Mouse (Mus musculus) WW6 (cell line): ENCODE results near the gene 4933430I17Rik.
A peak's percentile ranks its signal among the peaks of the same experiment; 100 is the strongest.
"Not testable (repeated sequence)": the region's sequence is repeated elsewhere in the genome, so short reads cannot be mapped to it uniquely, and the experiment has no call there.

Experiments used
- DNase-seq: peaks from one replicate; pipeline ENCODE4 v3.0.0-alpha.2; 2013; ENCODE audit warnings: low read depth, low spot score

Gene 4933430I17Rik

DNA sequence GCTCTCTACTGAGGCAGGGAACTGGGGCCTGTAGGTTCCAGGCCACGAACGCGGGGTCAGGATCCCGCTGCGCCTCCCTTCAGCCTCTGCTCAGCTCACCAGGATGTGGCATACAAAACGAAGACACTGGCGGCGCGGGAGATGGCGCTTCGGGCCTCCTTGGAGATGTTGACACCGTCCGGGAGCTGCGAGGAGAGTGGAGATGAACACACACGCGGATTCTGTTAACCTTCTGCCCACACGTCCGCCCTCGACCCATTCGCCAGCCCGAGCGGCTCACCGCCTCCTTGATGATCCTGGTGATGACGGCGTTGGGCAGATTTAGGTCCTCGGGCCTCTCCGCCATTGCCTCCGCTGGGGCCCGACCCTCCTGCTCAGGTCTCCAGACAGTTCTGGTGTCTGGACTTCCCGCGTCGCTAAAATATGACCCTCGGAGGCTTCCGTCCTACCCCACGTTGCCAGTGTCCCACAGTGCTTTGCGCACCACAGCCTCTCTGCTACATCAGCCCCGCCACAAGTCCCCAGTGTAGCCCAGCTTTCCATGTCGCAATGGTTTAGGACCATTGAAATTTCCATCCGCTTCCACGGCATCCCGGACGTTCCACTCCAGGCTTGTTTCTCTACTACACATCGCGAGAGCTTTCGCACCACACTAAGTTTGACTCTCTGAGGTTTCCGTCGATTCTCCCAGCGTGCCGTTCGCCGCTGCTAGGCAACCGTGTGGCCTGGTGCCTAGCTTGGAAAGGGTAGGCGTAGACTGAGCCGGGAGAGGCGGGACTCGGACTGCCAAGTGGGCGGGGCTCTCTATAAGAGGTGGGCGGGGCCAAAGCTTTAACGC lies at the start of gene 4933430I17Rik, which contains the start of gene Pole3:
4933430I17Rik (plus strand) TSS at position 719 of the 838 bp plus-strand sequence.
Pole3 (minus strand) TSS at position 418 of the 838 bp plus-strand sequence.
- DNase-seq = peak; percentile 97

GRCm38 (mm10) chr4:62475793-62476192 lies 49.4 kb upstream of the 4933430I17Rik start:
- no peak for DNase-seq

GRCm38 (mm10) chr4:62477542-62478244 lies 47.5 kb upstream of the 4933430I17Rik start:
- no peak for DNase-seq

DNA sequence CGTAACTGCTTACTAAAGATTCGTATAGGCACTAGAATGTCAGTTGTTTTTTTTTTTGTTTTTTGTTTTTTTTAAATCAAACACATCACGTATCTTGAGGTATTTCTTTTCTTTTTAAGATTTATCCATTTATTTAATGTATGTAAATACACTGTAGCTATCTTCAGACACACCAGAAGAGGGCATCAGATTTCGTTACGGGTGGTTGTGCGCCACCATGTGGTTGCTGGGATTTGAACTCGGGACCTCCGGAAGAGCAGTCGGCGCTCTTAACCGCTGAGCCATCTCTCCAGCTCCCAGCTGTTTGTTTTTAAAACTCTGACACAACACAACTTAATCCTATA lies 45.6 kb upstream of the 4933430I17Rik start:
- DNase-seq = not testable (repeated sequence)

- DNase-seq = peak; percentile 66
Observed at GRCm38 (mm10) chr4:62479937-62480708, 45.0 kb upstream of the 4933430I17Rik start, which contains the start of gene Bspry. Bspry (plus strand) TSS chr4:62480053.

DNA sequence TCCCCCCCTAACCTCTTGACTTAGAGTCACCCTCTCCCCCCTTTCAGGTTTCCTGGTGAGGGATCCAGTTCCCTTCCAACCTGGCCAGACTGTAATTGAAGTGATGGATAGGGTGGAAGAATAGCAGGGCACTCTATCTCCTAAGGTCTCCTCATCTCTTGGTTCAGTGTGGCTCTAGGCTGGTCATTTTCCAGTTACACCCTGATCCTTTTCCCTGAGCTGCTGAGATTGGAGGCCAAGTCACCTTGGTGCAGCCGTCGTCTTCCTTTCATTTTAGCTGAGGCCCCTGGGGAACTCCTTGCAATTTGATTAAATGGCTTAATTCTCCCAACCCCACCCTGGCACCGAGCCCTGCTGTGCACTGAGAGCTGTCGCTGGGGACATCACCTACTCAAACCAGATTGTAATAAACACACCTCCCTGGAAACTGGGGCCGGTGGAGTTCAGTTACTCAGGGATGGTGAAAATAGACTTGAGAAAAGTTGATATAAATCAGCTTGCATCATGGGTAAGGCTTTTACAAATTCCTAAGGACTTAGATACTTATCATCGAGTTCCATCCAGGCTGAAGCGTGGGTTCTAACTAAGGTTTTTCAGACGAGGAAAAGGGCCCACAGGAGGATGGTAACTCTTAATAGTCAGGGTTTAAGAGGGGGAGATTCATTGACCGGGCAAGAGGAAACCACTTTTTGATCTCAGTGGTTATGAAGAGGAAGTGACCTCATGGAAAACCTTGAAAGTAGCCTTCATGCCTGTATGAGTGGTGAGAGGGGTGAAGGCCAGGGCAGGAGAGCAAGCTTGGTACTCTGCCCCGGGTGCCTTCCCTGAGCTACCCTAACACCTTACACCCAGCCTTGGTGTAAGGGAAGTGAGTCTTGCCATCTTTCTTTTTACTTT lies 44.2 kb upstream of the 4933430I17Rik start:
- DNase-seq = no peak

DNA sequence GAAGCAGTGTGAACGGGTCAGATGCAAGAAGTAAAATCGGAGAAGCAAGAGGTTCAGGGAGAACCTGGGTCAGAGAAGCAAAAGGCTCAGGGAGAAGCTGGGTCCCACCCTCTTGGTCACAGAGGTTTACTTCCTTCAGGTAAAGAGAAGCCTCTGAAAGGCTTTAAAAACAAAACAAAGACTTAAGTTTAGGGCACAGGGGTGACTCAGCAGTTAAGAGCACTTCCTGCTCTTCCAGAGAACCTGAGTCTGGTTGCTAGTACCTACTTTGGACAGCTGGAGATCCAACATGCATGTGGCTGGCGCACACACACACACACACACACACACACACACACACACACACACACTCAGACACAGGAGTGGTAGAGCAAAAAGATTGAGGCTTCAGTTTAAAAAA lies 40.2 kb upstream of the 4933430I17Rik start:
- DNase-seq = no peak

DNA sequence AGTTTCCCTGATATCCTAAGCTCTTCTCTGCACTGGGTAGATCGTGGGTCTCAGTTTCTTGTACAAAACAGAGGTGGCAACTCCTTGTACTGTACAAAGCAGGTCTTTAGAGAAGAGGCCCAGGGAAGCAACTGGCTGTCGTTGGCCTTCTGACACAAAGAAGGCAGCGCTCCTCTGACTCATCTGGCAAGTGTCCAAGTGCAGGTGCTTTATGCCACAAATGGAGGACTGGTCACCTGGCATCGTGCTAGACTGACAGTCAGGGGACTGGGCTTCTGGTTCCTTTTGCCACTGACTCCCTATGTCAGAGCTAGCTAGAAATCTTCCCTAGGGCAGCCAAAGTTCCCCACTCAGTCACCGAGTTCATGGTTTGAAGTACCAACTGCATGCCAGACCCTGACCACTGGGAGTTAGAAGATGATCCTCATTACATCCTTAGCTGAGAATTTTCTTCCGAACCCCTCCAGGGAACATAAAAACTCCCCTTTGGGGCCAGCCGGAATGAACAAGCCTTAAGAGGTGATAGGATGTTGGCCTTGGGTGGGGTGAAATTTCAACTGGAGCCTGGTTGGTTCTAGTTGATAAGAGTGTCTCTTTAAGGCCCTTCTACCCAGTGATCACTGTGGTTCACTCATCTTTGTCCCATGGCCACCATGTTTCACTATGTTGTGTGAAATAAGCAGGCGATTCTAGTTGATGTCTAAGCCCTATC lies 39.6 kb upstream of the 4933430I17Rik start:
- no peak for DNase-seq

- DNase-seq = no peak
Observed at GRCm38 (mm10) chr4:62486162-62486696, 38.9 kb upstream of the 4933430I17Rik start.

DNA sequence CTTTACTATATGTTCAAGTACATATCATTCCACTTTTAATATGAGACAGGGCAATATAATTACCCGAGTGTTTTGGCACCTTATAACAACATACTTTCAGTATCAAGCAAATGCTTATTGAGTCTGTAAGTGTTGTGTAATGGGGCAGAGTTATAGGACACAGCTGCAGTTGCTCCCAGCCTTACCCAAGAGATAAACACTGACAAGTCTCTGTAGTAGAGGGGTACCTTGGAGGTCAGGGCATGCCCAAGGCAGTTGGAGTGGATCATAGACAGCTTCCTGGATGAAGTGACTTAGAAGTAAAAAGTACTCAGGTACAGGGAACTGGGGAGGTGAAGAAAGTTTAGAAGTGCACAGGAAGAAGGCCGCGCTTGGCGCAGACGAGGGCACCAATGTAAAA lies 38.0 kb upstream of the 4933430I17Rik start:
- DNase-seq = no peak

- DNase-seq = no peak
Observed at GRCm38 (mm10) chr4:62487914-62488313, 37.3 kb upstream of the 4933430I17Rik start.

- DNase-seq = no peak
Observed at GRCm38 (mm10) chr4:62492682-62493081, 32.5 kb upstream of the 4933430I17Rik start.

DNA sequence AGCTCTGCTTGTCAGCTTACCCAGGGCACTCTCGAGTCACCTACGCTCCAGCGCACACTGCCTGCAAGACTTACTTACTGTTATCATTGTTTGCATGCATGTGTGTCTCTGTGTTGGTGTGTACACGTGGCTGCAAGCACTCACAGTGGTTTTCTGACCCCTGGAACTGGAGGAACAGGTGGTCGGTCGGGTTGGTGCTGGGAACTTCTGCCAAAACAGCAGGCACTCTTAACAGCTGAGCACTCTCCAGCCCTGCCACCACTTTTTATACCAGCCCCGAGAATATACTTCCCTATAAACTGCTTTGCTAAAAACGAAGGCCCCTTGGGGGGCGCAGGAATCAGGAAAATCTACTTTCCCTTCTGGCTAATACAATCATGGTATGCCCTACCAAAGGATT lies 30.9 kb upstream of the 4933430I17Rik start:
- DNase-seq = no peak

GRCm38 (mm10) chr4:62495946-62496345 lies 29.2 kb upstream of the 4933430I17Rik start:
- DNase-seq = no peak

GRCm38 (mm10) chr4:62496815-62497214 lies 28.4 kb upstream of the 4933430I17Rik start:
- no peak for DNase-seq

DNA sequence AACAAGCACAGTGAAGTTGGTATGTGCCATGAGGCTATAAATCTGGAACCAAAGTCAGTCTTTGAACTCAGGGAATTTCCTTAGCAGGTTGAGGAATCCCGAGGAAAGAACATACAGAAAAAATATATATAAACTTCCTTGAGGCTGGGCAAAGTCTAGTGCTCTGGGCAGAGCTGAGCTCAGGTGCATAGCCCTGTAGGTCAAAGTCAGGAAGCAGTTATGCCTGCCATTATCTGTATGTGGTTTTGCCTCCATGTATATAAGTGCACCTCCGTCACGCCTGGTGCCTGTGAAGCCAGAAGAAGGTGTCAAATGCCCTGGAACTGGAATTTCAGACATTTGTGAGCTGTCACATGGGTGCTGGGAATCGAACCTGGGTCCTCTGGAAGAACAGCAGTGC lies 24.4 kb upstream of the 4933430I17Rik start:
- no peak for DNase-seq

- no peak for DNase-seq
Observed at GRCm38 (mm10) chr4:62501534-62501933, 23.6 kb upstream of the 4933430I17Rik start.

- peak; percentile 59 for DNase-seq
Observed at GRCm38 (mm10) chr4:62501964-62502732, 23.0 kb upstream of the 4933430I17Rik start.

GRCm38 (mm10) chr4:62502969-62503368 lies 22.2 kb upstream of the 4933430I17Rik start:
- no peak for DNase-seq
